Mouse (Mus musculus) limb, embryonic 14.5 days (tissue): ENCODE measurements at regions not wholly inside any gene's neighbourhood (a gene's known extent, or its start where the extent isn't known, plus 50 kb on each side); places are given as distances from the start of the nearest gene placed in this dataset.

Experiments used
- ATAC-seq: fragments of 200-750 bp; cut with Nextera tagmentation; 2 replicates; pipeline ENCODE4 v1.8.0; 2017; ENCODE audit warnings: low read depth, moderate number of reproducible peaks, moderate TSS enrichment; ENCODE audit not compliant: low FRiP score
- DNase-seq: peaks from one replicate; pipeline ENCODE4 v3.0.0-alpha.2; 2015; ENCODE audit warnings: low spot score
- H3K27ac ChIP-seq: fragments of 300-500 bp; sonication (generic); replicated peaks from 2 replicates; pipeline ENCODE4 v1.5.1; 2014; ENCODE audit warnings: low read depth, mild to moderate bottlenecking, low read length, moderate library complexity, mixed read lengths
- H3K27me3 ChIP-seq: fragments of 300-500 bp; sonication (generic); 2 replicates; pipeline ENCODE4 v1.6.1; 2014; ENCODE audit warnings: low read length, mixed read lengths; ENCODE audit not compliant: control insufficient read depth, insufficient read depth
- H3K36me3 ChIP-seq: fragments of 300-500 bp; sonication (generic); 2 replicates; pipeline ENCODE4 v1.6.1; 2014; ENCODE audit warnings: mild to moderate bottlenecking, low read length, moderate library complexity, mixed read lengths; ENCODE audit not compliant: control insufficient read depth, insufficient read depth
- H3K4me1 ChIP-seq: fragments of 300-500 bp; sonication (generic); 2 replicates; pipeline ENCODE4 v1.6.1; 2014; ENCODE audit warnings: antibody characterized with exemption, low read length, mixed read lengths; ENCODE audit not compliant: control insufficient read depth, insufficient read depth
- H3K4me2 ChIP-seq: fragments of 300-500 bp; sonication (generic); replicated peaks from 2 replicates; pipeline ENCODE4 v1.6.1; 2014; ENCODE audit warnings: low read depth, mild to moderate bottlenecking, low read length, moderate library complexity; ENCODE audit not compliant: severe bottlenecking
- H3K4me3 ChIP-seq: fragments of 300-500 bp; sonication (generic); replicated peaks from 2 replicates; pipeline ENCODE4 v1.5.1; 2014; ENCODE audit warnings: low read length
- H3K9ac ChIP-seq: fragments of 300-500 bp; sonication (generic); 2 replicates; pipeline ENCODE4 v1.6.1; 2014; ENCODE audit warnings: mild to moderate bottlenecking, low read depth, low read length, moderate library complexity; ENCODE audit not compliant: severe bottlenecking
- H3K9me3 ChIP-seq: fragments of 300-500 bp; sonication (generic); 2 replicates; pipeline ENCODE4 v1.6.1; 2016; ENCODE audit warnings: low read length; ENCODE audit not compliant: control insufficient read depth
- POLR2A ChIP-seq: fragments of 200-500 bp; IDR thresholded peaks from 2 replicates; pipeline ENCODE4 v1.8.0; 2012; ENCODE audit warnings: inconsistent platforms, mild to moderate bottlenecking, moderate library complexity, borderline replicate concordance; ENCODE audit not compliant: insufficient read depth, insufficient read length; ENCODE audit errors: extremely low read depth
- WGBS: fragments of 180-500 bp; shearing (Covaris S2); extraction: QIAGEN DNeasy Blood & Tissue Kit; methylation state at CpG from one replicate; pipeline ENCODE4 v1.1.7; 2014; 5-methylcytosine and 5-hydroxymethylcytosine counted together

DNA sequence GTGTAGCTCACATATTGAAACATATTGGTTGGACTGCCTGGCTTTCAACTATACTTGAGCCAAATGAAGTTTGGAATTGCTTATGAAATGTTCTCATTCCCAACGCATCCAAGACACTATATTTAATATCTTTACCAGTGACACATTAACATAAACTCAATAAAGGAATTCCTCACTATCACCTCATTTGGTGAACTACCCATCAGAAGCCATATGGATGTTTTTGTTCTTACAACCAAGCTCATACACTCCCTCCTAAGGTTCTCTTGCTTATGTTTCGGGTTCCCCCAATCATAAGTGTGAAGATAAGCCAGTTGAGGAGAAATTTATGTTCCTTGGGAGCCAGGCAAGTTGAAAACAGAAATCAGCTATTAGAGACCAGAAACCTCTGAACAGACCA, 89.1 kb downstream of the Car2 start:
- no peak for TF ChIP-seq POLR2A
- Histone ChIP-seq H3K4me2 (no peak overlapping the region), H3K27ac (no peak overlapping the region), H3K27me3 (no peaks in the 10 kb centered on the region), H3K4me3 (no peak overlapping the region), H3K9ac (no peak overlapping the region), H3K36me3 (no peaks in the 10 kb centered on the region), H3K9me3 (no peaks in the 10 kb centered on the region), H3K4me1 (no peaks in the 10 kb centered on the region)
- DNase-seq = no peak
- no peak for ATAC-seq
- 85% methylated on average over 2 of the region's 2 CpGs for WGBS

DNA sequence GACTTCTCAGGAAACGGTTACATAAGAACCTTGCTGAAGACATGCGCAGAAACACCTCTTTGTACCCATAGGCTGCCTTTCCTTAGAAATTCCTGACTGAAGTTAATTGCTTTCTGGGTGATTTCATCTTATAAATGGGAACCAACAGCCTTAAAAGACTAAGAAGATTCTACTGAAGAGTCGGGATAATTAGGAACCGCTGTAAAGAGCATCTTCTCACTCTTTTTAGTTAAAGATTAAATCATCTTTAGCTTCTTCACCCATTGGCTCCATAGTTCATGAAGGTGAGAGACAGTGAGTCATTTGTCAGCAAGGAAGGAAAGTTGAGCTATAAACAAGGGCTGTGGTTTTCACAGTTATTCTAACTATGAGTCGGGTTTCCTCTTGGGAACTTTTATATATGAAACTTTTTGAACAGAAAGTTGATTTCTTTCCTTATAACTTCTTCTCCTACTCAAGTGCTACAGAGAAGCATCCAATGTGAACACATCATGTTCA, 93.1 kb downstream of the Car2 start:
- Histone ChIP-seq H3K27ac (no peak overlapping the region), H3K4me3 (no peak overlapping the region), H3K36me3 (no peaks in the 10 kb centered on the region), H3K27me3 (no peaks in the 10 kb centered on the region), H3K9ac (no peak overlapping the region), H3K9me3 (no peaks in the 10 kb centered on the region), H3K4me2 (no peak overlapping the region), H3K4me1 (no peaks in the 10 kb centered on the region)
- DNase-seq (no peak), ATAC-seq (no peak)
- 82% methylated on average over 5 of the region's 5 CpGs for WGBS
- no peak for TF ChIP-seq POLR2A

DNA sequence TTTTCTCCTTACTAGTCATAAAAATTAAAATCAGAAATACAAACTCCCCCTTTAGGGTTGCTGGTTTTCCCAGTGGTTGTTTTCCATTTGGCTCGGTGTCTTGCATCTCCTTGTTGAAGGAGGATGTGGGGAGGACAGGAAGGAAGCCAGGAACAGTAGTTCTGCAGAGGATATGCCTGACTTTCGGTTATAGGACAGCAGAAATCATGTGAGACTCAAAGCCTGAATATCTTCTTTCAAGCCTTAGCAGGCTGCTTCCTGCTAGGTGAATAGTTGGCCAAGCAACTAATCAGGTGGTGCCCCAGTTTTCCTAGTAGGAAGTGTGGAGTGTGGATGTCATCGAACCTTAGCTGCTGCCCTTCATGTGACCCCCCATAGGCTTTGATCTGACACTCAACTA, 103.6 kb downstream of the Car2 start:
- Histone ChIP-seq H3K27ac (no peak overlapping the region), H3K4me1 (no peaks in the 10 kb centered on the region), H3K36me3 (no peaks in the 10 kb centered on the region), H3K9me3 (no peaks in the 10 kb centered on the region), H3K4me2 (no peak overlapping the region), H3K9ac (no peak overlapping the region), H3K27me3 (no peaks in the 10 kb centered on the region), H3K4me3 (no peak overlapping the region)
- DNase-seq (no peak), ATAC-seq (no peak)
- WGBS = 72% methylated on average over 3 of the region's 3 CpGs
- TF ChIP-seq POLR2A = no peak

DNA sequence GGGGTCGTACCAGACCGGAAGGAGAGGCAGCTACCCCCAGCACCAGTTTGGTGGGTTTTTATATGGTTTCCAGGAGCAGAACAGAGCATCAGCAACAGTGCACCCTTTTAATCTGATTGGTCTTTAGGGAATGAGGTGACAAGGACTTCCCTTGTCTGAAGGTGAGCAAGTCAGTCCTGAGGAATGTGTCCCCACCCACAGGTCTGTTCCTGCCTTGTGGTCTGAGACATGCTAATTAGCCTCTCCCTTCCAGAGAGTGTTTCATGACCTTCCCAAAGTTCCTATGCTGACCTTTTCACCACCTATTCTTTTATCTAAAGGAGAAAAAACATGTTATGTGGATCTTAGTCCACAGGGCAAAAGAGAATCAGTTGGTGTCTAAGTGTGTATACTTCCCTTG, 107.9 kb downstream of the Car2 start:
- Histone ChIP-seq H3K4me2 (no peak overlapping the region), H3K4me3 (no peak overlapping the region), H3K27ac (no peak overlapping the region), H3K36me3 (no peaks in the 10 kb centered on the region), H3K4me1 (no peaks in the 10 kb centered on the region), H3K9ac (no peak overlapping the region), H3K9me3 (no peaks in the 10 kb centered on the region), H3K27me3 (no peaks in the 10 kb centered on the region)
- 63% methylated on average over 2 of the region's 2 CpGs for WGBS
- TF ChIP-seq POLR2A = no peak
- DNase-seq (no peak), ATAC-seq (no peak)

DNA sequence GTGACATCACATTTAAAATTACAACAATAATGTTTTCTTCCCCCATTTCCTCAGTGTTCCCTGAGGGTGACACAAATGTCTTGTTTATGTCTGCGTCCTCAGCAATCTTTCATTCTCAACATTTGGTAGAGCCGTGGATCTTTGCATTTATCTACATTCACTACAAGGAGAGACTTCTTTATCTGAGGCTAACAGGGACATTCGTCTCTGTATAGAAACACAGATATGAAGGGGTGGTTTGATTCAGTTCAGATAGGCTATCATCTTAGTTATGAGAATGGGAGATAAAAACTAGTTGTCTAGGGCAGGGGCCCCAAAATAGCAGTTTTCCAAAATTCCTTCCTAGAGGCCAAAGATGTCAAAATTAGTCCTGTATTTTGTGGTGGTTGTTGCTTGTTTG, 111.2 kb downstream of the Car2 start:
- H3K9ac ChIP-seq = no peak overlapping the region
- ATAC-seq (no peak), DNase-seq (no peak)
- no peaks in the 10 kb centered on the region for H3K36me3 ChIP-seq
- H3K4me3 ChIP-seq = no peak overlapping the region
- TF ChIP-seq POLR2A = no peak
- no peaks in the 10 kb centered on the region for H3K4me1 ChIP-seq
- no peak overlapping the region for H3K4me2 ChIP-seq
- no peaks in the 10 kb centered on the region for H3K9me3 ChIP-seq
- no peaks in the 10 kb centered on the region for H3K27me3 ChIP-seq
- WGBS = 87% methylated on average over 3 of the region's 3 CpGs
- H3K27ac ChIP-seq = no peak overlapping the region

DNA sequence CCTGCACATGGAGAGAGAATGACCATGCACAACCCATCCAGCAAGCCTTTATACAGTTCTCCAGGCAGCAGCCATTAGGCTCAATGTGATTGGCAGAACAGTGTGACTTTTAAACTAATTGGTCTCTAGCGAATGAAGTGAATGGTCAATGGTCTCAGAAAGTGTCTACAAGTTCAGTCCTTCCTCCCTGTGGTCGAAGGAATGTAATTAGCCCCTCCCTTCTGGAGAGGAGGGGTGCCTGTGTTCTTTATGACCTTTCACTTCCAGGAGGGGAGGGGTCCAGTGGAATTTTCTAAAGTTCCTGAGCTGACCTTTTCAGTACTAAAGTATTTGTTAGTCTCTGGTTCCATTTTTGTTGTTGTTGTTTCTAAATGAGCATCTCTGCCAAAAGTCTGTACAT, 112.4 kb downstream of the Car2 start:
- Histone ChIP-seq H3K36me3 (no peaks in the 10 kb centered on the region), H3K9me3 (no peaks in the 10 kb centered on the region), H3K9ac (no peak overlapping the region), H3K4me1 (no peaks in the 10 kb centered on the region), H3K27me3 (no peaks in the 10 kb centered on the region), H3K27ac (no peak overlapping the region), H3K4me2 (no peak overlapping the region), H3K4me3 (no peak overlapping the region)
- 17% methylated on average over 2 of the region's 2 CpGs for WGBS
- ATAC-seq = no peak
- TF ChIP-seq POLR2A = no peak
- DNase-seq = no peak
